Mouse (Mus musculus) liver, postnatal 0 days (tissue): Measurements from ENCODE around the gene Atp8a2.

Source experiments
- CTCF ChIP-seq: sonication (generic); IDR thresholded peaks from 2 replicates; pipeline ENCODE4 v1.5.1; 2016; ENCODE audit warnings: antibody characterized with exemption, low read depth
- EP300 ChIP-seq: IDR thresholded peaks from 2 replicates; pipeline ENCODE4 v1.6.1; 2016; ENCODE audit warnings: antibody characterized with exemption, low read depth, mild to moderate bottlenecking

- TF ChIP-seq CTCF (no peak), EP300 (no peak)
These were observed 20.6 kb upstream of the Atp8a2 start for GRCm38 (mm10) chr14:60217616-60218015.
